Mouse (Mus musculus): Measurements from ENCODE around the gene N4bp3.

GRCm38 (mm10) chr11:51640748-51641147 is 9.9 kb downstream of the N4bp3 start:
- no peak for TF ChIP-seq POLR2A (IDR thresholded peaks at IDR 0.05; ENCODE audit: insufficient read length, low read depth)
- TF ChIP-seq USF1 (IDR thresholded peaks at IDR 0.05; ENCODE audit: low read depth): no peak
- no peak for TF ChIP-seq POLR2AphosphoS2 (IDR thresholded peaks at IDR 0.05; ENCODE audit: insufficient read length, low read depth)
- no peak for TF ChIP-seq TCF12 (IDR thresholded peaks at IDR 0.05; ENCODE audit: insufficient read depth, poor library complexity, severe bottlenecking)
- TF ChIP-seq MAX (IDR thresholded peaks at IDR 0.05; ENCODE audit: low read depth): no peak
- no peak for TF ChIP-seq CEBPB (IDR thresholded peaks at IDR 0.05; ENCODE audit: insufficient read depth, poor library complexity, severe bottlenecking)
- TF ChIP-seq REST (IDR thresholded peaks at IDR 0.05; ENCODE audit: insufficient read depth, insufficient read length): no peak

Measured in myocyte (in vitro differentiated cells).